Mouse (Mus musculus) heart, postnatal 10 days (tissue): ENCODE measurements around the gene Pxylp1. TPM values are rescaled to one million over a fixed set of nuclear protein-coding genes. Genes with fewer than 3 reads are reported as not detected.

Experiments
- DNase-seq, 2 experiments: peaks; one replicate each; pipeline ENCODE4 v3.0.0; 2021
- intact Hi-C: fragments of 180-260 bp; cut with DNase I; formaldehyde crosslinking; loops from one replicate; pipeline ENCODE4 v1.15.1; 2025
- total RNA-seq, 2 experiments: library from RNA; stranded (reverse); gene quantifications; 2 replicates each; pipeline ENCODE4 v1.2.3; 2021

The Pxylp1 gene
- total RNA-seq, 2 experiments from 2014 or later, result 15.6 to 17.0 TPM

DNA sequence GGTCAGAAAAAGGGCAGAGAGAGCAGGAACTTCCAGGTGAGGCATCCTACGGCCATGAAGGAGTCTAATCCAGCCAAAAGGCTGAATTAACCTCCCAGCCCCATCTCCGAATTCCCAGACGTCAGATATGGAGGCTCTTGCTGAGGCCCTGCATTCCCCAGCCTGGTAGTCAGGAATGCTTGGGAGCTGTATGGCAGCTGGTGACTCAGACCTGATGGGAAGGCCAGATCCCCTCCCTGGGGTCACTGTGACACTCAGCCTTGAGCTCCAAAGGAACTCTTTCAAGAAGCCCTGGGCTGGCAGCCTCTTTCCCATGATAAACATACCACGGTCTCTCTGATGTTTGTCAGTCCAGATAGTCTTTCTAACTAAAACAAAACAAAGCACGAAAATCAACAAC lies 109.2 kb downstream of the Pxylp1 start:
- intact Hi-C loops, result no loop called here

DNA sequence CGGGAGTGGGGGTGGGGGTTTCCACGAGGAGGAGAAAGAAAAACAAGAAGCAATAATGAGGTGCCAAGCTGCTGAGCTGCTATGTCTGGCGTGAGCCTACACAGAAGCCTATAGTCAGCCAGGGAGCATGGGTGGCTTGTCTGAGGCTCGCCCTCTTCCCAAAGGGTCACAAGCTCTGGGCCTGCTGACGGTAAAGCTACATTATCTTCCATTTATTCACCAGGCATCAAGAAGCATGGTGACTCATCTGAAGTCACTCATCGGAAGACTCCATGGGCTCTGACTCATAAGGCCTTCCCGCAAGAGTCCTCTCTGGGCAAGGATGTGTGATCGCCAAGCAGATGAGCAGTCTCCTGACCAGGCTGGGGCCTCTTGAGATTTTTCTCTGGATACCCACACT lies 110.4 kb downstream of the Pxylp1 start:
- intact Hi-C loops, result no loop called here

More for the DNA sequence above, 109.2 kb downstream of the Pxylp1 start:
- DNase-seq, result no peak

More for the DNA sequence above, 110.4 kb downstream of the Pxylp1 start:
- no peak for DNase-seq

Other genes starting within 250 kb of the Pxylp1 start
- gene Zbtb38, start 139.8 kb downstream of the Pxylp1 start, total RNA-seq, result 10 to 100 TPM; 30.2 to 37.0 TPM
- 10 to 100 TPM; 11.4 to 17.9 TPM for gene Spsb4, start 126.2 kb upstream of the Pxylp1 start, total RNA-seq
- 10 to 100 TPM; 38.6 to 42.3 TPM for gene Slc25a36, start 218.5 kb upstream of the Pxylp1 start, total RNA-seq